Mouse (Mus musculus) megakaryocyte, embryonic 14.5 days (primary cell): ENCODE measurements around the gene Sacs.

ENCODE experiments used
- FLI1 ChIP-seq: IDR thresholded peaks from 2 replicates; pipeline ENCODE4 v1.6.1; 2012; ENCODE audit warnings: low read length, inconsistent platforms, mixed read lengths
- GATA1 ChIP-seq: IDR thresholded peaks from 3 replicates; pipeline ENCODE4 v1.6.1; 2012; ENCODE audit warnings: mixed read lengths, low read length, inconsistent platforms, borderline replicate concordance

- no peak for TF ChIP-seq FLI1
- no peak for TF ChIP-seq GATA1
Measured at GRCm38 (mm10) chr14:61108625-61109024, 29.6 kb upstream of the Sacs start.
